Mouse (Mus musculus): ENCODE measurements around the gene Fbxo45. TPM values are rescaled to one million over a fixed set of nuclear protein-coding genes. Genes with fewer than 3 reads are reported as not detected.

The Fbxo45 gene
- total and polyA plus RNA-seq, 3 experiments = 5.9 to 29.8 (median 15.7) TPM

DNA sequence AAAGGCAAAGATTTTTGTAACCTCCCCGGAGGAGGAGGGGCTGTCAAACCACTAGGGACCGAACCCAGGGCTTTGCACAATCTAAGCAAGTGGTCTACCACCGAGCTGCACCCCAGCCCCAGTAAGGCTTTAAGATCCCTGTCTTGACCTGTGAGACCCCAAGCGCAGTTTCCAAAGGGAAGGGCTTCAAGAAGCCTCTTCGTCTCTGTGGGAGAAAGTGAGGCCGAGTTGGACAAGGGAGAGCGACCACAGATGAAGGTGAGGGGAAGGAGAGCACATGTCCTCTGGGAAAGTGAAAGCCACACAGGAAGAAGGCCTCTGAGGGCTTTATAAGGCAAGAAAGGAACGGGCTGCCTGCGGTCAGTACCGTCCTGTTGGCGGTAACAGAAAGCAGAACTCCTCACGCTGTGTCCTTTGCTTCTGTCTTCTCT, 56.9 kb downstream of the Fbxo45 start:
- H3K4me1 ChIP-seq (ENCODE audit: insufficient read depth, low read depth, low read length) = peaks cover 16% of the 10 kb centered on the region
- no peak overlapping the region for H3K4me3 ChIP-seq (ENCODE audit: low read depth, low read length)
- no peaks in the 10 kb centered on the region for H3K9me3 ChIP-seq (replicated peaks)
- DNase-seq (ENCODE audit: low spot score) (peak; percentile 23), ATAC-seq (ENCODE audit: extremely low read depth, insufficient number of reproducible peaks, low FRiP score, poor library complexity, severe bottlenecking) (peak; percentile 34; the same call in 1 of the 2 replicates)
- no peak for TF ChIP-seq TAL1 (conservative IDR thresholded peaks at IDR 0.05; ENCODE audit: low read depth, low read length)
- TF ChIP-seq GATA2 (IDR thresholded peaks at IDR 0.05; ENCODE audit: borderline replicate concordance, low read depth, low read length) = no peak
- no peak for TF ChIP-seq GATA1 (IDR thresholded peaks at IDR 0.05; ENCODE audit: borderline replicate concordance, low read length)
- TF ChIP-seq POLR2AphosphoS5 (IDR thresholded peaks at IDR 0.05; ENCODE audit: insufficient replicate concordance, low read depth, low read length) = no peak
- no peak for TF ChIP-seq CTCF (IDR thresholded peaks at IDR 0.05; ENCODE audit: low read depth, low read length)
- peaks cover 14% of the 10 kb centered on the region for H3K27me3 ChIP-seq (ENCODE audit: insufficient read depth, low read length)
- no peaks in the 10 kb centered on the region for H3K36me3 ChIP-seq (replicated peaks)

DNA sequence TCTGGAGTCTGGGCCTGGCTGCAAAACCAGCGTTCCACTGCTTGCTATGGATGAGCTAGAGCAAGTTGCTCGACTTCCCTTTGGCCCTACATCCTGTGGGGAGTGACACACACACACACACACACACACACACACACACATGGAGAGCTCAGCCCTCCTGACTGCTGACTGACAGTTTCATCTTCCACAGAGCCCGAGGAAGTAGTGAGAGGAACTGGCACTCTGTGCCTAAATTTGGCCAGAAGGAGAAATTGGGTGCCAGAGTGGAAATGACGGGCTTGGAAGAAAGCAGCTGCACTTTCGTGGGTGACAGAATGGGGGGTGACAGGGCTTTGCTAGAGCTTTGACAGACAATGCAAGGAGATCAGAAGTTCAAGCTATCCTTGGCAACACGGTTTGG, 57.8 kb downstream of the Fbxo45 start:
- no peak for ATAC-seq (ENCODE audit: extremely low read depth, insufficient number of reproducible peaks, low FRiP score, poor library complexity, severe bottlenecking)
- H3K4me3 ChIP-seq (ENCODE audit: low read depth, low read length) = no peak overlapping the region

DNA sequence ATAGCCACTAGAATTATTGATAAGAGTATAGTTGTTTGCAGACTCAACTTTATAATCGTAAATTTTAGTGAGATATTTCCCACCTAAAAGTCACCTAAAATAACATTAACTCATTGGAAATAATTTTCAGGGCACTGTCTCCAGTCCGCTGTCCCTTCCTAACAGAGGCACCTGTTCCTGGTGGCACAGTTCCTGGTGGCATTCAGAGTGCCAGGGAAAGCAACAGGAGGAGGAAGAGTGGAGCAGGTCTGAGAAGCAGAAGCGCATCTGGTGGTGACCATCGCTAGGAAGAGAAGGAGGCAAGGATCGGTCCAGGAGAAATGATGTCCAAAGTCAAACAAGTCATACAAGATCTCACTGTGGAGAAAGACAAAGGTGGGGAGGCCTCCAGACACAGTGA, 60.9 kb downstream of the Fbxo45 start:
- H3K4me3 ChIP-seq (ENCODE audit: low read depth, low read length) = no peak overlapping the region
- no peaks in the 10 kb centered on the region for H3K9me3 ChIP-seq (replicated peaks)
- no peak for ATAC-seq (ENCODE audit: extremely low read depth, insufficient number of reproducible peaks, low FRiP score, poor library complexity, severe bottlenecking)
- peaks cover 18% of the 10 kb centered on the region for H3K4me1 ChIP-seq (ENCODE audit: insufficient read depth, low read depth, low read length)
- H3K36me3 ChIP-seq (replicated peaks) = no peaks in the 10 kb centered on the region
- peaks cover 3% of the 10 kb centered on the region; the same call in 1 of the 2 replicates for H3K27me3 ChIP-seq (ENCODE audit: insufficient read depth, low read length)
- DNase-seq (ENCODE audit: low spot score) = no peak
- TF ChIP-seq TAL1 (conservative IDR thresholded peaks at IDR 0.05; ENCODE audit: low read depth, low read length) = no peak
- TF ChIP-seq GATA1 (IDR thresholded peaks at IDR 0.05; ENCODE audit: borderline replicate concordance, low read length) = no peak
- no peak for TF ChIP-seq POLR2AphosphoS5 (IDR thresholded peaks at IDR 0.05; ENCODE audit: insufficient replicate concordance, low read depth, low read length)
- TF ChIP-seq CTCF (IDR thresholded peaks at IDR 0.05; ENCODE audit: low read depth, low read length) = no peak
- no peak for TF ChIP-seq GATA2 (IDR thresholded peaks at IDR 0.05; ENCODE audit: borderline replicate concordance, low read depth, low read length)

More for the DNA sequence above, 57.8 kb downstream of the Fbxo45 start:
- Histone ChIP-seq H3K9me3 (replicated peaks) (no peaks in the 10 kb centered on the region), H3K27me3 (ENCODE audit: insufficient read depth, low read length) (peaks cover 14% of the 10 kb centered on the region), H3K4me1 (ENCODE audit: insufficient read depth, low read depth, low read length) (peaks cover 16% of the 10 kb centered on the region), H3K36me3 (replicated peaks) (no peaks in the 10 kb centered on the region)
- TF ChIP-seq GATA1 (IDR thresholded peaks at IDR 0.05; ENCODE audit: borderline replicate concordance, low read length) (no peak), TAL1 (conservative IDR thresholded peaks at IDR 0.05; ENCODE audit: low read depth, low read length) (no peak), POLR2AphosphoS5 (IDR thresholded peaks at IDR 0.05; ENCODE audit: insufficient replicate concordance, low read depth, low read length) (no peak), GATA2 (IDR thresholded peaks at IDR 0.05; ENCODE audit: borderline replicate concordance, low read depth, low read length) (no peak), CTCF (IDR thresholded peaks at IDR 0.05; ENCODE audit: low read depth, low read length) (no peak)
- DNase-seq (ENCODE audit: low spot score) = peak; percentile 15

Other genes with a start within 250 kb of the Fbxo45 start
- 36.2 and 44.1 TPM in 2 replicates for gene Senp5, start 243.9 kb downstream of the Fbxo45 start, total RNA-seq (2014; fragmentation: Nextera tagmentation)
- gene Senp5, start 243.9 kb downstream of the Fbxo45 start, total RNA-seq (2017) = 17.5 and 25.3 TPM in 2 replicates
- gene Senp5, start 243.9 kb downstream of the Fbxo45 start, polyA plus RNA-seq (2012) = 3.9 and 4.6 TPM in 2 replicates
- gene Pak2, start 167.8 kb downstream of the Fbxo45 start, total RNA-seq (2014; fragmentation: Nextera tagmentation) = 59.0 and 63.4 TPM in 2 replicates
- 38.5 and 45.6 TPM in 2 replicates for gene Pak2, start 167.8 kb downstream of the Fbxo45 start, total RNA-seq (2017)
- 37.6 and 44.5 TPM in 2 replicates for gene Pak2, start 167.8 kb downstream of the Fbxo45 start, polyA plus RNA-seq (2012)
- 29.9 and 38.5 TPM in 2 replicates for gene Pigx, start 147.4 kb downstream of the Fbxo45 start, total RNA-seq (2014; fragmentation: Nextera tagmentation)
- gene Pigx, start 147.4 kb downstream of the Fbxo45 start, total RNA-seq (2017) = 35.6 and 38.9 TPM in 2 replicates
- gene Pigx, start 147.4 kb downstream of the Fbxo45 start, polyA plus RNA-seq (2012) = 16.7 and 19.2 TPM in 2 replicates
- 9.3 and 12.4 TPM in 2 replicates for gene Cep19, start 147.4 kb downstream of the Fbxo45 start, total RNA-seq (2014; fragmentation: Nextera tagmentation)
- gene Cep19, start 147.4 kb downstream of the Fbxo45 start, total RNA-seq (2017) = 21.5 and 25.1 TPM in 2 replicates
- 3.7 and 4.6 TPM in 2 replicates for gene Cep19, start 147.4 kb downstream of the Fbxo45 start, polyA plus RNA-seq (2012)
- 88.7 and 94.5 TPM in 2 replicates for gene Nrros, start 81.6 kb downstream of the Fbxo45 start, total RNA-seq (2014; fragmentation: Nextera tagmentation)
- gene Nrros, start 81.6 kb downstream of the Fbxo45 start, total RNA-seq (2017) = 101 and 123 TPM in 2 replicates
- gene Nrros, start 81.6 kb downstream of the Fbxo45 start, polyA plus RNA-seq (2012) = 104 and 127 TPM in 2 replicates
- gene Bex6, start 67.3 kb downstream of the Fbxo45 start, total RNA-seq (2014; fragmentation: Nextera tagmentation) = not detected in 2 replicates
- not detected in 2 replicates for gene Bex6, start 67.3 kb downstream of the Fbxo45 start, total RNA-seq (2017)
- gene Bex6, start 67.3 kb downstream of the Fbxo45 start, polyA plus RNA-seq (2012) = not detected in 2 replicates
- 9.9 and 15.4 TPM in 2 replicates for gene Wdr53, start 69 bp upstream of the Fbxo45 start, total RNA-seq (2014; fragmentation: Nextera tagmentation)
- 24.9 and 26.3 TPM in 2 replicates for gene Wdr53, start 69 bp upstream of the Fbxo45 start, total RNA-seq (2017)
- gene Wdr53, start 69 bp upstream of the Fbxo45 start, polyA plus RNA-seq (2012) = 13.5 and 14.2 TPM in 2 replicates
- not detected in 2 replicates for gene Smco1, start 24.3 kb upstream of the Fbxo45 start, total RNA-seq (2014; fragmentation: Nextera tagmentation)
- gene Smco1, start 24.3 kb upstream of the Fbxo45 start, total RNA-seq (2017) = 0.23 TPM in 1 of 2 replicates, not detected in the other
- gene Smco1, start 24.3 kb upstream of the Fbxo45 start, polyA plus RNA-seq (2012) = not detected in 2 replicates
- gene Rnf168, start 30.3 kb upstream of the Fbxo45 start, total RNA-seq (2014; fragmentation: Nextera tagmentation) = 18.8 and 27.8 TPM in 2 replicates
- 48.3 and 55.3 TPM in 2 replicates for gene Rnf168, start 30.3 kb upstream of the Fbxo45 start, total RNA-seq (2017)
- 10.5 and 11.6 TPM in 2 replicates for gene Rnf168, start 30.3 kb upstream of the Fbxo45 start, polyA plus RNA-seq (2012)
- gene Ubxn7, start 85.1 kb upstream of the Fbxo45 start, total RNA-seq (2014; fragmentation: Nextera tagmentation) = 86.3 and 126 TPM in 2 replicates
- gene Ubxn7, start 85.1 kb upstream of the Fbxo45 start, total RNA-seq (2017) = 27.3 and 32.6 TPM in 2 replicates
- 3.9 and 5.0 TPM in 2 replicates for gene Ubxn7, start 85.1 kb upstream of the Fbxo45 start, polyA plus RNA-seq (2012)
- gene Tm4sf19, start 153.3 kb upstream of the Fbxo45 start, total RNA-seq (2014; fragmentation: Nextera tagmentation) = not detected in 2 replicates
- gene Tm4sf19, start 153.3 kb upstream of the Fbxo45 start, total RNA-seq (2017) = 0.12 and 0.60 TPM in 2 replicates
- gene Tm4sf19, start 153.3 kb upstream of the Fbxo45 start, polyA plus RNA-seq (2012) = not detected in 2 replicates
- 9.7 and 10.8 TPM in 2 replicates for gene Tctex1d2, start 172.5 kb upstream of the Fbxo45 start, total RNA-seq (2014; fragmentation: Nextera tagmentation)
- gene Tctex1d2, start 172.5 kb upstream of the Fbxo45 start, total RNA-seq (2017) = 33.9 and 35.2 TPM in 2 replicates
- 0.21 and 0.39 TPM in 2 replicates for gene Tctex1d2, start 172.5 kb upstream of the Fbxo45 start, polyA plus RNA-seq (2012)
- gene Pcyt1a, start 183.8 kb upstream of the Fbxo45 start, total RNA-seq (2014; fragmentation: Nextera tagmentation) = 62.7 and 101 TPM in 2 replicates
- 101 and 104 TPM in 2 replicates for gene Pcyt1a, start 183.8 kb upstream of the Fbxo45 start, total RNA-seq (2017)
- gene Pcyt1a, start 183.8 kb upstream of the Fbxo45 start, polyA plus RNA-seq (2012) = 47.0 and 50.2 TPM in 2 replicates
- gene Slc51a, start 240.7 kb upstream of the Fbxo45 start, total RNA-seq (2014; fragmentation: Nextera tagmentation) = not detected in 2 replicates
- gene Slc51a, start 240.7 kb upstream of the Fbxo45 start, total RNA-seq (2017) = 1.3 and 2.0 TPM in 2 replicates
- 0.02 TPM in 1 of 2 replicates, not detected in the other for gene Slc51a, start 240.7 kb upstream of the Fbxo45 start, polyA plus RNA-seq (2012)
- gene Zdhhc19, start 249.1 kb upstream of the Fbxo45 start, total RNA-seq (2014; fragmentation: Nextera tagmentation) = not detected in 2 replicates
- 0.23 TPM in 1 of 2 replicates, not detected in the other for gene Zdhhc19, start 249.1 kb upstream of the Fbxo45 start, total RNA-seq (2017)
- gene Zdhhc19, start 249.1 kb upstream of the Fbxo45 start, polyA plus RNA-seq (2012) = not detected in 2 replicates

All from G1E (cell line).